Mouse (Mus musculus): ENCODE measurements at regions not wholly inside any gene's neighbourhood (a gene's known extent, or its start where the extent isn't known, plus 50 kb on each side); places are given as distances from the start of the nearest gene placed in this dataset.
"Not testable (repeated sequence)": the region's sequence is repeated elsewhere in the genome, so short reads cannot be mapped to it uniquely, and the experiment has no call there.

GRCm38 (mm10) chr3:9072471-9072870 is 537.4 kb downstream of the Zfp704 start:
- DNase-seq (ENCODE audit: extremely low read depth, insufficient read length, low spot score), result not testable (repeated sequence)

GRCm38 (mm10) chr3:9067048-9067447 is 542.8 kb downstream of the Zfp704 start:
- peak; percentile 26 for DNase-seq (ENCODE audit: extremely low read depth, insufficient read length, low spot score)

GRCm38 (mm10) chr3:9066374-9066773 is 543.5 kb downstream of the Zfp704 start:
- no peak for DNase-seq (ENCODE audit: extremely low read depth, insufficient read length, low spot score)

GRCm38 (mm10) chr3:9065892-9066291 is 544.0 kb downstream of the Zfp704 start:
- no peak for DNase-seq (ENCODE audit: extremely low read depth, insufficient read length, low spot score)

GRCm38 (mm10) chr3:9064266-9065031 is 545.4 kb downstream of the Zfp704 start:
- DNase-seq (ENCODE audit: extremely low read depth, insufficient read length, low spot score), result no peak

GRCm38 (mm10) chr3:9063662-9064061 is 546.2 kb downstream of the Zfp704 start:
- no peak for DNase-seq (ENCODE audit: extremely low read depth, insufficient read length, low spot score)

GRCm38 (mm10) chr3:9061396-9061795 is 548.5 kb downstream of the Zfp704 start:
- DNase-seq (ENCODE audit: extremely low read depth, insufficient read length, low spot score), result no peak

- not testable (repeated sequence) for DNase-seq (ENCODE audit: extremely low read depth, insufficient read length, low spot score)
Observed at GRCm38 (mm10) chr3:9057703-9058102, 552.2 kb downstream of the Zfp704 start.

- DNase-seq (ENCODE audit: extremely low read depth, insufficient read length, low spot score), result no peak
Observed at GRCm38 (mm10) chr3:9056846-9057245, 553.0 kb downstream of the Zfp704 start.

GRCm38 (mm10) chr3:9055780-9056179 is 554.1 kb downstream of the Zfp704 start:
- no peak for DNase-seq (ENCODE audit: extremely low read depth, insufficient read length, low spot score)
